Mouse (Mus musculus): ENCODE measurements at regions not wholly inside any gene's neighbourhood (a gene's known extent, or its start where the extent isn't known, plus 50 kb on each side); places are given as distances from the start of the nearest gene placed in this dataset.

GRCm38 (mm10) chr3:63570607-63571353, 87.1 kb upstream of the Gm34302 start:
- no peak for TF ChIP-seq POLR2A (IDR thresholded peaks at IDR 0.05; ENCODE audit: control insufficient read depth, extremely low read depth, insufficient read depth, low read length, poor library complexity)
- no peak for TF ChIP-seq CTCF (IDR thresholded peaks at IDR 0.05; ENCODE audit: borderline replicate concordance, control insufficient read depth, extremely low read depth, insufficient read depth, low read length, poor library complexity)

Data from thymus, adult 2 months (tissue).